Mouse (Mus musculus): Measurements from ENCODE around the gene Fat1. TPM values are rescaled to one million over a fixed set of nuclear protein-coding genes. Genes with fewer than 3 reads are reported as not detected.

Fat1 gene
- polyA plus RNA-seq, 1 experiment from 2014 or later = 33.5 TPM

DNA sequence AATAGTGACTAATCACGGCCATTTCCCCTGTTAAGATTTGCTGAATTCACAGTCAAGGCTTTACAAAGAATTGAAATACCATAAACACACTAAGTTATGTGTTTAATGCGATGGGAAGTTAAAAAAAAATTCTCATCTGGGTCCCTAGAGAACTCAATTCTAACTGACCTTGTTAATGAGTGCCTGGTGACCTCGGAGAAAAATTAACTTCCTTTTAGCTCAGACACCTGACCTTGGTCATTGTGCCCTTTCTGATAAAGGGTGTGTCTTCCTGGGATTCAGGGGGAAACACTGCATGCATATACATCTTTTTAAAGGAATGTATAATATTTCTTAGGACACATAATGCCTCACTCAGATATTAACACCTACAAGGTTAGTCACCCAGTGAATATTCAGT is 68.8 kb downstream of the Fat1 start:
- WGBS = 69% methylated on average over 3 of the region's 3 CpGs
- H3K9ac ChIP-seq (ENCODE audit: low read depth, low read length) = no peak overlapping the region
- H3K36me3 ChIP-seq (ENCODE audit: control insufficient read depth, insufficient read depth, low read length) = no peaks in the 10 kb centered on the region
- H3K27ac ChIP-seq (ENCODE audit: low read depth, low read length) = no peak overlapping the region
- DNase-seq (ENCODE audit: low spot score) (no peak), ATAC-seq (ENCODE audit: low FRiP score) (no peak)
- H3K9me3 ChIP-seq (ENCODE audit: control insufficient read depth, low read length) = no peaks in the 10 kb centered on the region
- no peak overlapping the region for H3K4me3 ChIP-seq (ENCODE audit: low read depth, low read length)
- H3K4me2 ChIP-seq (replicated peaks; ENCODE audit: low read depth, low read length) = no peak overlapping the region
- H3K27me3 ChIP-seq (ENCODE audit: control insufficient read depth, insufficient read depth, low read length) = no peaks in the 10 kb centered on the region
- H3K4me1 ChIP-seq (replicated peaks; ENCODE audit: control insufficient read depth, insufficient read depth, low read length) = no peaks in the 10 kb centered on the region

DNA sequence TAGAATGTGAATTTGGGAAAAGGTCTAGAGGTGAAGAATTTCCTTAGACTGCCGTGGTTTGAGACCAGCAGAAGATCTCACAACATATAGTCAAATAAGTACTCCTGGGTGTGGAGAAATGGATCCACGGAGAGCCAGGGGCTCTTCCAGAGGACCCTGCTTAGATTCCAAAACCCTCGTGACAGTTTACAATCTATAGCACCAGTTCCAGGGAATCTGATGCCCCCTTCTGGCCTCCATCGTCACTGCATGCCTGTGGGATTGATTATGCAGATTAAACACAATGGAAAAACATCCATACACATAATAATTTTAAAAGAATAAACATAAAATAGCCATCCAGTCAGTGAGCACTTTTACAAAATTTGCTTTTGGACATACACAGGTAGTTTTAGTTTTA is 75.4 kb downstream of the Fat1 start:
- Histone ChIP-seq H3K4me1 (replicated peaks; ENCODE audit: control insufficient read depth, insufficient read depth, low read length) (no peaks in the 10 kb centered on the region), H3K36me3 (ENCODE audit: control insufficient read depth, insufficient read depth, low read length) (0 out of 2 replicates have a peak, but pooled peaks cover 4% of the 10 kb centered on the region), H3K27ac (ENCODE audit: low read depth, low read length) (no peak overlapping the region), H3K9me3 (ENCODE audit: control insufficient read depth, low read length) (no peaks in the 10 kb centered on the region), H3K9ac (ENCODE audit: low read depth, low read length) (no peak overlapping the region), H3K4me2 (replicated peaks; ENCODE audit: low read depth, low read length) (no peak overlapping the region), H3K4me3 (ENCODE audit: low read depth, low read length) (no peak overlapping the region), H3K27me3 (ENCODE audit: control insufficient read depth, insufficient read depth, low read length) (no peaks in the 10 kb centered on the region)
- 0 out of 2 replicates have a peak, but pooled peaks have one; percentile 45 for ATAC-seq (ENCODE audit: low FRiP score)
- peak; percentile 79 for DNase-seq (ENCODE audit: low spot score)
- WGBS = 35% methylated on average over 4 of the region's 4 CpGs

DNA sequence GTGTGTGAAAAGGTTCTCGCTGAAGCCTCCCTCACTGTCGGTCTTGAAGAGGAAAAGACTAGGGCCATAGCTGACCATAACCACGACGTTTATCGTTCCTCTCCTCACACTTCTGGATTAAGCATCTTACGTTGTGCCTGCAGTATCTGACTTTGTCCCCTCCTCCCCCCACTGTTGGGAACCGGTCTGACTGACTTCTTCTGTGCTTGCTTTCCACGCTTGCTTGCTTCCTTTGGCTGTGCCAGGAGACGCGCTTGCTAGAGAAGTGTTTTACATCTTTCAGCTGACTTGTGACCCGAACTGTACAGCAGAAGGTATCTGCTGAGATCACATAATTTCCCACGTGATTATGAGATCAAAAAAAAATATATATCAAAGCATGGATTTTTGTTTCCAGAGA is 76.5 kb downstream of the Fat1 start:
- no peaks in the 10 kb centered on the region for H3K27me3 ChIP-seq (ENCODE audit: control insufficient read depth, insufficient read depth, low read length)
- 90% methylated on average over 12 of the region's 12 CpGs for WGBS

DNA sequence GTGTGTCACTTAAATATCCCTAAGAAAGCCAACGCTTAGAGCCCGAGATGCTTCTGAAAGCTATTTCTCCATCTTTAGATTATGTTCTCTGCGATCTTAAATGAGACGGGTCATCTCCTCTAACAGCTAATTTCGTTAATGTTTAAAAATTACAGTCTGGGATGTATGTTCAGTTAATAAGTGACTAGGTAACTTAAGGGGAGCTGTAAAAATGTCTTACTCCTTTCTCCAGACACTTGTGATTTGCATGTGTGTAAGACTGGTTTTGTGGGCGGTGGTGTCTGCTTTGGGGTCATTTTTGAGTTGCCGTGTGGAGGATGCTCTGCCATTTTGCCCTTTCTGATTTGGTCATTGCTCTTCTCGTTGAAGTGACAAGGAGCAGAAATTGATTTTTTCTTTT is 78.6 kb downstream of the Fat1 start:
- no peaks in the 10 kb centered on the region for H3K9me3 ChIP-seq (ENCODE audit: control insufficient read depth, low read length)
- no peak overlapping the region for H3K4me3 ChIP-seq (ENCODE audit: low read depth, low read length)
- 88% methylated on average over 8 of the region's 8 CpGs for WGBS
- no peaks in the 10 kb centered on the region for H3K4me1 ChIP-seq (replicated peaks; ENCODE audit: control insufficient read depth, insufficient read depth, low read length)
- no peak overlapping the region for H3K9ac ChIP-seq (ENCODE audit: low read depth, low read length)
- H3K27me3 ChIP-seq (ENCODE audit: control insufficient read depth, insufficient read depth, low read length) = no peaks in the 10 kb centered on the region
- H3K4me2 ChIP-seq (replicated peaks; ENCODE audit: low read depth, low read length) = no peak overlapping the region
- no peak overlapping the region for H3K27ac ChIP-seq (ENCODE audit: low read depth, low read length)
- H3K36me3 ChIP-seq (ENCODE audit: control insufficient read depth, insufficient read depth, low read length) = 0 out of 2 replicates have a peak, but pooled peaks cover 4% of the 10 kb centered on the region
- ATAC-seq (ENCODE audit: low FRiP score) (no peak), DNase-seq (ENCODE audit: low spot score) (no peak)

More for the DNA sequence above, 76.5 kb downstream of the Fat1 start:
- 0 out of 2 replicates have a peak, but pooled peaks cover 4% of the 10 kb centered on the region for H3K36me3 ChIP-seq (ENCODE audit: control insufficient read depth, insufficient read depth, low read length)
- DNase-seq (ENCODE audit: low spot score) (no peak), ATAC-seq (ENCODE audit: low FRiP score) (no peak)
- H3K4me2 ChIP-seq (replicated peaks; ENCODE audit: low read depth, low read length) = no peak overlapping the region
- no peaks in the 10 kb centered on the region for H3K9me3 ChIP-seq (ENCODE audit: control insufficient read depth, low read length)
- H3K27ac ChIP-seq (ENCODE audit: low read depth, low read length) = no peak overlapping the region
- H3K9ac ChIP-seq (ENCODE audit: low read depth, low read length) = no peak overlapping the region
- no peaks in the 10 kb centered on the region for H3K4me1 ChIP-seq (replicated peaks; ENCODE audit: control insufficient read depth, insufficient read depth, low read length)
- H3K4me3 ChIP-seq (ENCODE audit: low read depth, low read length) = no peak overlapping the region

DNA sequence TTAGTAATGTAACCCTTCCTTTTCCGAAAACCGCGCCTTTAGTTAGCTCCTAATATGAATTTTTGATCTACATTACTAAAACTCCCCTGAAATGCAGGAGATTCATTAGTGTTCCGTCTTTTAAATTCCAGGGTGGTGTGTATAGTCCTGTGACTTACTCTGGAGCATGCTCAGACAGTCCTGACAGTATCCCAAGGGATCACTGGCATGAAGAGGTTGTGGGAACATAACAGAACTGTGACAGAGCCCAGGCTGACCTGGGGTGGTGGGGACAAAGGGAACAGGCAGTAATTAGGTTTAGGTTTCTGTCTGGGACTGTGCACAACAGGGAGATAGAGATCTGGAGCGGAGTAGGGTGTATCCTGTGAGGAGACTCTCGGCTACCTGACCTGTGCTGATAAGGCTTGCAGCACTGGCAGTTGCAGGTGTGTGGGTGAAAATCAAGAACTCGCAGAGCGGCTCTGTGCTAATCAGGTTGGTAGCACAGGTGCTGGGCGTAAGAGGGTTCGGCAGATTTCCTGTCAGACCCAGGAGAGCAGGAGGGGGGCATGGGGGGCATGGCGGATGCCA is 79.3 kb downstream of the Fat1 start:
- no peak overlapping the region for H3K9ac ChIP-seq (ENCODE audit: low read depth, low read length)
- DNase-seq (ENCODE audit: low spot score) = no peak
- ATAC-seq (ENCODE audit: low FRiP score) = no peak
- H3K9me3 ChIP-seq (ENCODE audit: control insufficient read depth, low read length) = no peaks in the 10 kb centered on the region
- WGBS = 93% methylated on average over 11 of the region's 11 CpGs
- H3K4me1 ChIP-seq (replicated peaks; ENCODE audit: control insufficient read depth, insufficient read depth, low read length) = no peaks in the 10 kb centered on the region
- H3K4me2 ChIP-seq (replicated peaks; ENCODE audit: low read depth, low read length) = no peak overlapping the region
- H3K27me3 ChIP-seq (ENCODE audit: control insufficient read depth, insufficient read depth, low read length) = no peaks in the 10 kb centered on the region
- H3K36me3 ChIP-seq (ENCODE audit: control insufficient read depth, insufficient read depth, low read length) = 0 out of 2 replicates have a peak, but pooled peaks cover 4% of the 10 kb centered on the region
- H3K4me3 ChIP-seq (ENCODE audit: low read depth, low read length) = no peak overlapping the region
- H3K27ac ChIP-seq (ENCODE audit: low read depth, low read length) = no peak overlapping the region

DNA sequence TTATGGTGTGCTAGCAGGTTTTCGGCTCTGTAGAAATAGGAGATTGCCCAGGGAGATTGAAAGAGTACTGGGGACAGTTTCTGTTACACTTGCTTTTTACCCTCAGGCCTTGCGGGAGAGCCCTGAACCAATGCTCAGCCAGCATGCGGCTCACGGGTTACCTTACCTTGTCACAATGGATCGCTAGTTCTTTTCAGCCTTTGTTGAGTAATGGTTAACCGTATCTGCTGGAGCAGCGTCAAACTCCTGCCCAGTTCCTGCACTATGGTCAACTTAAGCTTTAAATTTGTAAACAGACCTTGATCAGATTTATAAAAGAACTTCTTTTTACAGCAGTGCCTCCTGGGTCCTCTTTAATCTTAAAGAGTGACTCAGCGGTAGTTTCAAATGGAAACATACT is 80.6 kb downstream of the Fat1 start:
- DNase-seq (ENCODE audit: low spot score) (no peak), ATAC-seq (ENCODE audit: low FRiP score) (no peak)
- WGBS = 76% methylated on average over 8 of the region's 8 CpGs
- no peaks in the 10 kb centered on the region for H3K27me3 ChIP-seq (ENCODE audit: control insufficient read depth, insufficient read depth, low read length)
- no peaks in the 10 kb centered on the region for H3K9me3 ChIP-seq (ENCODE audit: control insufficient read depth, low read length)
- H3K4me3 ChIP-seq (ENCODE audit: low read depth, low read length) = no peak overlapping the region
- no peak overlapping the region for H3K4me2 ChIP-seq (replicated peaks; ENCODE audit: low read depth, low read length)
- H3K9ac ChIP-seq (ENCODE audit: low read depth, low read length) = no peak overlapping the region
- H3K36me3 ChIP-seq (ENCODE audit: control insufficient read depth, insufficient read depth, low read length) = no peaks in the 10 kb centered on the region
- H3K4me1 ChIP-seq (replicated peaks; ENCODE audit: control insufficient read depth, insufficient read depth, low read length) = no peaks in the 10 kb centered on the region
- no peak overlapping the region for H3K27ac ChIP-seq (ENCODE audit: low read depth, low read length)

DNA sequence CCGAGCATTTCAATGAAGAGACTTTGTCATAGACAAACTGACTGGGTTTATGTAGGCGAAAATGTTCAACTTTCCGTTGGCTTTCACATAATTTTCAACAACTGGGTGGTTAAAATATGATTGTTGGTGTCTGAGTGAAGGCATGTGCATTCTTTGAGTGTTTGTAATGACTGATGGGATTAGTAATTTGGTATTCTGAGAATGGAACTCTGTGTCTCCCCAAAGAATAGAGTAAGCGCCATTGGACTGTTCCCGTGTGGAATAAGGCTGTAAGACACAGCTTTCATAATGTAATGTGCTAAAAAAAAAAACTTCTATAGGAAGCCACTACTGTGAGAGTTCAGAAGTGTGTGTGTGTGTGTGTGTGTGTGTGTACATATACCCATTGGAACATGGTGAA is 84.0 kb downstream of the Fat1 start:
- Histone ChIP-seq H3K36me3 (ENCODE audit: control insufficient read depth, insufficient read depth, low read length) (peaks cover 14% of the 10 kb centered on the region), H3K9me3 (ENCODE audit: control insufficient read depth, low read length) (no peaks in the 10 kb centered on the region), H3K27me3 (ENCODE audit: control insufficient read depth, insufficient read depth, low read length) (no peaks in the 10 kb centered on the region), H3K4me1 (replicated peaks; ENCODE audit: control insufficient read depth, insufficient read depth, low read length) (no peaks in the 10 kb centered on the region), H3K27ac (ENCODE audit: low read depth, low read length) (no peak overlapping the region), H3K4me3 (ENCODE audit: low read depth, low read length) (no peak overlapping the region), H3K4me2 (replicated peaks; ENCODE audit: low read depth, low read length) (no peak overlapping the region), H3K9ac (ENCODE audit: low read depth, low read length) (no peak overlapping the region)
- 89% methylated on average over 5 of the region's 5 CpGs for WGBS
- ATAC-seq (ENCODE audit: low FRiP score) (no peak), DNase-seq (ENCODE audit: low spot score) (no peak)

DNA sequence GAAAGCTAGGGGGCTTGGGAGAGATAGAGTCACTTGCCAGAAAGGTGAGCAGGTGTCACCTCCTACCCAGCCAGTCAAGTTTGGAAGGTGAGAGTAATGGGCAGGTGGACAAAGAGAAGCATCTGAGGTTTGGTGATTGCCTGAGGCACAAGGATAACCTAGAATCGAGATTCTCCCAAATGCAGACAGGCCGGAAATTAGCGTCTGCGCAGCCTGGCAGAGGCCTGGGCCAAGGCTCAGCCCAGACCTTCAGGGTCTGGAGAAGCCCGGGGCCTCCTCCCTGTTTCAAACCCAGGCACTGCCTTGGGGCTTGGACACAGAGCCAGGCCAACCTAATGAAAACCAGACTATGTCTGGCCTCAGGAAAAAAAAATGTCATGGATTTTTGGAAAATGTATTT is 85.9 kb downstream of the Fat1 start:
- Histone ChIP-seq H3K27me3 (ENCODE audit: control insufficient read depth, insufficient read depth, low read length) (no peaks in the 10 kb centered on the region), H3K4me1 (replicated peaks; ENCODE audit: control insufficient read depth, insufficient read depth, low read length) (no peaks in the 10 kb centered on the region), H3K36me3 (ENCODE audit: control insufficient read depth, insufficient read depth, low read length) (peaks cover 29% of the 10 kb centered on the region), H3K4me2 (replicated peaks; ENCODE audit: low read depth, low read length) (no peak overlapping the region), H3K4me3 (ENCODE audit: low read depth, low read length) (no peak overlapping the region), H3K9ac (ENCODE audit: low read depth, low read length) (no peak overlapping the region), H3K9me3 (ENCODE audit: control insufficient read depth, low read length) (no peaks in the 10 kb centered on the region), H3K27ac (ENCODE audit: low read depth, low read length) (no peak overlapping the region)
- DNase-seq (ENCODE audit: low spot score) = no peak
- no peak for ATAC-seq (ENCODE audit: low FRiP score)
- 90% methylated on average over 5 of the region's 5 CpGs for WGBS

DNA sequence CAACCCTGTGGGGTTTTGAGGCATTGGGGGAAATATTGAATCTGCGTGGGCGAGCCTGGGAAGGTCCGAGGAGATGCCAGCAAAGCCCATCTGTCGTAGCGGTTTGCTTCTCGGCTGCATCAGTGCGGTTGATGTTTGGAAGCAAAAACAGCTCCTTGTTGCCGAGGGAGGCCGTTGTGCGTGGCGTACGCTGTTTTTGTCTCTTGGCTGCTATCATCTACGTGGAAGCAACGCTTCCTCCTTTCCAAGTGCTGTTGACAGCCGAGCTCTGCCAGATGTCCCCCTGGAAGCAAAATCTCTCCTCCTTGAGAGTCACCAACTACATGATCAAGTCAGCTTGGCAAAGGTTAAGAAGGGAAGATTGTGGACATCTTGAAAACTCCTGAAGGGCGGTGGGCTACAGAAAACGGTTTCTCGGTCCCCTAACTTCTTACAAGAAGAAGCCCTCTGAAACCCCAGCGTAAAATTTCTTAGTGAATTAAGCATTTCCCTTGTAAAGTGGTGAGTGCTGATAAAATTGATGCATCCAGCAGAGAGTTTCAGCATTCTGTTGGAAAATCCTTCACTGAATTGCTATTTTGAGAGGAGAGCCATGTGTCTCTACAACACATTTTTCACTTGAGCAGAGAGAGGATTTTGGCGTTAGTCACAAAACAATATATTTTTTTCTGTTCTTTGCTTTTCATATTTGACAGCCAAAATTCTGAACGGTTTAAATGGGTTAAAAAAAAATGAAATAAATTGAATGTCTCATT is 86.8 kb downstream of the Fat1 start:
- WGBS = 95% methylated on average over 21 of the region's 21 CpGs
- Histone ChIP-seq H3K27ac (ENCODE audit: low read depth, low read length) (no peak overlapping the region), H3K4me1 (replicated peaks; ENCODE audit: control insufficient read depth, insufficient read depth, low read length) (no peaks in the 10 kb centered on the region), H3K4me2 (replicated peaks; ENCODE audit: low read depth, low read length) (no peak overlapping the region), H3K9ac (ENCODE audit: low read depth, low read length) (no peak overlapping the region), H3K27me3 (ENCODE audit: control insufficient read depth, insufficient read depth, low read length) (no peaks in the 10 kb centered on the region), H3K4me3 (ENCODE audit: low read depth, low read length) (no peak overlapping the region), H3K9me3 (ENCODE audit: control insufficient read depth, low read length) (no peaks in the 10 kb centered on the region), H3K36me3 (ENCODE audit: control insufficient read depth, insufficient read depth, low read length) (peaks cover 34% of the 10 kb centered on the region)
- ATAC-seq (ENCODE audit: low FRiP score) (no peak), DNase-seq (ENCODE audit: low spot score) (no peak)
